Mouse (Mus musculus): ENCODE results near the gene Sez6. TPM values are rescaled to one million over a fixed set of nuclear protein-coding genes. Genes with fewer than 3 reads are reported as not detected.

Sez6 gene
- not detected for polyA plus RNA-seq (2014; fragmentation: Illumina TruSeq; extraction: RNeasy Lipid Tissue Mini Kit (QIAGEN cat#74804); ENCODE audit: low read depth, low replicate concordance)

GRCm38 (mm10) chr11:77930751-77931540 lies at the start of gene Sez6:
TSS of gene Sez6 (plus strand) at chr11:77930800.

GRCm38 (mm10) chr11:77893787-77894718 lies 36.5 kb upstream of the Sez6 start, which contains the start of gene Pipox:
TSS of gene Pipox (minus strand) at chr11:77894096.

GRCm38 (mm10) chr11:77982441-77982905 lies 51.9 kb downstream of the Sez6 start, which contains the start of gene Phf12:
TSS of gene Phf12 (plus strand) at chr11:77982754.

Other genes with a start within 250 kb of the Sez6 start
- 104 TPM for gene Nufip2, start 244.6 kb upstream of the Sez6 start, polyA plus RNA-seq (2014; fragmentation: Illumina TruSeq; extraction: RNeasy Lipid Tissue Mini Kit (QIAGEN cat#74804); ENCODE audit: low read depth, low replicate concordance)
- not detected for gene Cryba1, start 205.5 kb upstream of the Sez6 start, polyA plus RNA-seq (2014; fragmentation: Illumina TruSeq; extraction: RNeasy Lipid Tissue Mini Kit (QIAGEN cat#74804); ENCODE audit: low read depth, low replicate concordance)
- 85.4 TPM for gene Myo18a, start 167.6 kb upstream of the Sez6 start, polyA plus RNA-seq (2014; fragmentation: Illumina TruSeq; extraction: RNeasy Lipid Tissue Mini Kit (QIAGEN cat#74804); ENCODE audit: low read depth, low replicate concordance)
- not detected for gene Gm10277, start 143.1 kb upstream of the Sez6 start, polyA plus RNA-seq (2014; fragmentation: Illumina TruSeq; extraction: RNeasy Lipid Tissue Mini Kit (QIAGEN cat#74804); ENCODE audit: low read depth, low replicate concordance)
- gene Pipox, start 36.7 kb upstream of the Sez6 start, polyA plus RNA-seq (2014; fragmentation: Illumina TruSeq; extraction: RNeasy Lipid Tissue Mini Kit (QIAGEN cat#74804); ENCODE audit: low read depth, low replicate concordance) = 2.3 TPM
- gene Phf12, start 52.0 kb downstream of the Sez6 start, polyA plus RNA-seq (2014; fragmentation: Illumina TruSeq; extraction: RNeasy Lipid Tissue Mini Kit (QIAGEN cat#74804); ENCODE audit: low read depth, low replicate concordance) = 19.0 TPM
- gene Dhrs13, start 101.5 kb downstream of the Sez6 start, polyA plus RNA-seq (2014; fragmentation: Illumina TruSeq; extraction: RNeasy Lipid Tissue Mini Kit (QIAGEN cat#74804); ENCODE audit: low read depth, low replicate concordance) = 2.4 TPM
- gene Flot2, start 107.1 kb downstream of the Sez6 start, polyA plus RNA-seq (2014; fragmentation: Illumina TruSeq; extraction: RNeasy Lipid Tissue Mini Kit (QIAGEN cat#74804); ENCODE audit: low read depth, low replicate concordance) = 4.4 TPM
- gene Eral1, start 149.6 kb downstream of the Sez6 start, polyA plus RNA-seq (2014; fragmentation: Illumina TruSeq; extraction: RNeasy Lipid Tissue Mini Kit (QIAGEN cat#74804); ENCODE audit: low read depth, low replicate concordance) = 4.8 TPM
- 4.8 TPM for gene Fam222b, start 163.9 kb downstream of the Sez6 start, polyA plus RNA-seq (2014; fragmentation: Illumina TruSeq; extraction: RNeasy Lipid Tissue Mini Kit (QIAGEN cat#74804); ENCODE audit: low read depth, low replicate concordance)
- gene Traf4, start 234.8 kb downstream of the Sez6 start, polyA plus RNA-seq (2014; fragmentation: Illumina TruSeq; extraction: RNeasy Lipid Tissue Mini Kit (QIAGEN cat#74804); ENCODE audit: low read depth, low replicate concordance) = 1.7 TPM
- 5.9 TPM for gene Nek8, start 245.9 kb downstream of the Sez6 start, polyA plus RNA-seq (2014; fragmentation: Illumina TruSeq; extraction: RNeasy Lipid Tissue Mini Kit (QIAGEN cat#74804); ENCODE audit: low read depth, low replicate concordance)
- gene Tlcd1, start 245.9 kb downstream of the Sez6 start, polyA plus RNA-seq (2014; fragmentation: Illumina TruSeq; extraction: RNeasy Lipid Tissue Mini Kit (QIAGEN cat#74804); ENCODE audit: low read depth, low replicate concordance) = 14.3 TPM

Data from sigmoid colon, adult 10 weeks (tissue).